Mouse (Mus musculus) mouse embryonic stem cell (cell line): ENCODE measurements around the gene Gm20425.

Source experiments
- in situ Hi-C, 2 experiments: fragments of 300-500 bp; cut with MboI; formaldehyde crosslinking; loops; 1 replicate in 1 of 2; 3 replicates in 1 of 2; pipeline ENCODE4 v1.14.3; 2019 to 2020; ENCODE audit warnings: low sequenced_read_pairs in 2 of 2, low pct_unique_long_range_greater_than_20kb in 1 of 2, mixed read lengths in 1 of 2; ENCODE audit not compliant: unreplicated experiment in 1 of 2

Gene Gm20425

DNA sequence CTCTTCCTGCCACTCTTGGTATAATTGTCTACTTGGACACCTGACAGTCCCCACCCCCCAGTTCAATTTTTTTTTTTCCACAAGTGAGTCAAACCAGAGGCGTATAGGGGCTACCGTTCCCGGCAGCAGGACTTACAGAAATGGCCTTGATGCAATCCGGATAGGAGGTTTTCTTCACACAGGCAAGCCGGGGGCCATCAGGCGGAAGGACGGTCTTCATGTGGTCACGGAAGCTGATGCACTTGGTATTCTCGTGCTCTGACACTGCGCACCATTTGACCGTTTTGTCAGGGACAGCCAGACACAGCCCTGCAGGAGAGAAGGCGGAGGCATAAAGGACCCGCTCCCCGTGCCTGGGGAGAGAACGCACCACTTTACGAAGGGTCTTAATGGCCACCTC lies 2.3 kb downstream of the Gm20425 start:
- in situ Hi-C loops, result loop anchor here (5.0 to 10.0 kb wide), 2 partner anchors 65 to 77 kb away; partner anchors contain the start of genes 1300017J02Rik (in 1 of the 2) and Topbp1 (in 1 of the 2)

DNA sequence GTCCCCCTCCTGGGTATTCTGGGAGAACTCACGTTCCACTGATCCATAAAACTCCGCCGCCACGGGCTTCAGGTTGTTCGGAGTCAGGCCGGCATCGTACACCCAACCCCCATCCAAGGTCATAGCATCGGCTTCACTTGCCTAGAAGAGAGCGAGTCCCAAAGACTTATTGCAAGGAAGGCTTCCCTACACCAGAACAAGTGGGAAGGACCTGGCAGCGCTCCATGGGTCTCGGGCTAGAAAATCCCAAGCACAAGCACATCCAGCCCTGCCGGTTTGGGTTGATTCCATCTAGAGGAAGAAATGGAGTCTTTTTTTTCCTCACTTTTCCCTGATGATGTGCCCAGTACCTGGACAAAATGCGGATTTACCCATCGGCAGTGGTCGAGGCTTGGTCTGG lies 3.3 kb downstream of the Gm20425 start:
- in situ Hi-C loops, result loop anchor here (5.0 to 10.0 kb wide), 2 partner anchors 65 to 78 kb away; partner anchors contain the start of genes 1300017J02Rik (in 1 of the 2) and Topbp1 (in 1 of the 2)

DNA sequence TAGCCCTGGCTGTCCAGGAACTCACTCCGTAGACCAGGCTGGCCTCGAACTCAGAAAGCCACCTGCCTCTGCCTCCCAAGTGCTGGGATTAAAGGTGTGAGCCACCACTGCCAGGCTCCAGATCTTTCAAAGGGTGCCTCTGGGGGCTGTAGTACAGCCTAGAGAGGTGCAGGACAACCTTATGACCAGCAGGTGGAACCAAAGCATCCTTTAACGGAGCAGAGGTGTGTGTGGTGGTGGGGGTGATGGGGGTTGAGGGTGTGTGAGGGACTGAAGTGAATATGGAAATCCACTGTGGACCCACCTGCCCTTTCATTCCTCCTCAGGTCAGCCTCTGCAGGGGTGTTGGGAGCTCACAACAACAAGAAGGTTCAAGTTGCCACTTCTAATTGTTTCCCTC lies 4.6 kb downstream of the Gm20425 start:
- in situ Hi-C loops, result loop anchor here (5.0 to 10.0 kb wide), 2 partner anchors 67 to 79 kb away; partner anchors contain the start of genes 1300017J02Rik (in 1 of the 2) and Topbp1 (in 1 of the 2)

- in situ Hi-C loops, result loop anchor here (5.0 to 10.0 kb wide), 2 partner anchors 68 to 80 kb away; partner anchors contain the start of genes 1300017J02Rik (in 1 of the 2) and Topbp1 (in 1 of the 2)
Observed at GRCm38 (mm10) chr9:103224721-103225120, 5.4 kb downstream of the Gm20425 start.

- in situ Hi-C loops, result no loop called here
Observed at GRCm38 (mm10) chr9:103214281-103214680, 15.8 kb downstream of the Gm20425 start.

GRCm38 (mm10) chr9:103213631-103214030 lies 16.5 kb downstream of the Gm20425 start:
- in situ Hi-C loops, result no loop called here

GRCm38 (mm10) chr9:103212654-103213420 lies 17.3 kb downstream of the Gm20425 start:
- in situ Hi-C loops, result no loop called here

DNA sequence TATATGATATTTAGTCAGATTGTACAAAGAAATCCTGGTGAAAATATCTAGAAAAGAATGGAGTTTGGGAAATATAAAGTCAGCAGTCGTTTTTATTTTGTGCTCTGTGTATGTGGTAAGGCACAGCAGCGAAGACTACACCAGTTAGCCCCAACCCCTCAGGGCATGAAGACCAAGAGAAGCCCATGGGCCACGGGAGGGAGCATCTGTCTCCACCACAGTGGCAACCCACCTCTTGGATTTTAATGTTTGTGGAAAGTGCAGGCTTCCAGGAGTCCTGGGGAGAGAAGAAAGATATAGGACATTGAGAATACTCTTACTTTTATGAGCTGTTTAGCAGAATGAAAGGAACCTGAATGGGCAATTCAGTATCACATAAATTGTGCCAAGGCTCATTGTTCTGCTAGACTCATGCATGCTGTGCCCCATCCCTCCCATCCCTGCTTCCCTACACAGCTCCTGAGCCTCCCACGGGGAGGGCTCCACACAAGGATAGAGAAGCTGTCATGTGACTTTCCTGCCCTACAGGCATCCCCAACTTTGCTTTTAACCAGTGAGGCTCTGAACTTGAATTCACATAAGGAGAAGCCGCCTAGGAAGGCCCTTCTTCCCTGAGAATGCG lies 21.2 kb downstream of the Gm20425 start:
- in situ Hi-C loops, result no loop called here

- in situ Hi-C loops, result no loop called here
Observed at GRCm38 (mm10) chr9:103207846-103208245, 22.3 kb downstream of the Gm20425 start.

GRCm38 (mm10) chr9:103205786-103206185 lies 24.3 kb downstream of the Gm20425 start:
- in situ Hi-C loops, result no loop called here

- in situ Hi-C loops, result no loop called here
Observed at GRCm38 (mm10) chr9:103201561-103202260, 28.4 kb downstream of the Gm20425 start, which contains the start of gene Srprb. Gene Srprb, minus strand, starts transcription at chr9:103202137.

DNA sequence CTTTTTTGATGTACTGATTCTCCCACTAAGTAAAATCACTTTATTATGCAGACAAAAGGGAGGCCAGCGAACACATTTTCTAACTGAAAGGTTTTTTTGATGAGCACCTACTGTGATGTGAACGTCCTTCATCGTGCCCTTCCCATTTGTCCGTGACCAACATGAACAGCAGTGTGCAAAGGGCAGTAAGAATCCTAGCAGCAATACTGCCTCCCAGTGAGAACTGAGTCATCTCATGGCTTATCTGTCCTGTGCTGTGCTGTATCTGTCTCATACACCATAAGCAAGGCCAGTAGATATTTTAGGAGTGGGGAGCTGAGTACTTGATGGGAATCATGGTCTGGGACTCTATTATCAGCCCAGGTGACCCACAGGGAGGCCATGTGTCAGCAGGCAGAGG lies 41.7 kb downstream of the Gm20425 start:
- in situ Hi-C loops, result no loop called here

GRCm38 (mm10) chr9:103186747-103187146 lies 43.4 kb downstream of the Gm20425 start:
- in situ Hi-C loops, result no loop called here

DNA sequence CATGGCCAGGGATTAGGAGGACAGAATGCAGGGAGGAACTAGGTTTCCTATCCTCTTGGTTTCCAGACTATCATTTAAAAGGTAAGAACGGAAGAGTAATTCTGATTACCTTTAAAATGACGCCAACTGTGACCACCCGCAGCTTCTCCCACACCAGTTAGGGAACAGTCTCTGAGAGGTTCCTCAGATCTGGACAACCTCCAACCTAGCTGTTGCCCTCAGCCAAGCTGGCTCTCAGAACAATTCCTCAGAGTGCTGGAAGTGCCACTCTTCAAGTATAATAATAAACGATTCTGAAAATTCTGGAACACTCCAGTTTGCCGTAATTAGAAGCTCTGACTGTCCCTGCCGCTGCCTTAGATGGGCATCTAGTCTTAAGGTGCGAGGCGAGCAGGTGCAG lies 44.2 kb downstream of the Gm20425 start:
- in situ Hi-C loops, result no loop called here

DNA sequence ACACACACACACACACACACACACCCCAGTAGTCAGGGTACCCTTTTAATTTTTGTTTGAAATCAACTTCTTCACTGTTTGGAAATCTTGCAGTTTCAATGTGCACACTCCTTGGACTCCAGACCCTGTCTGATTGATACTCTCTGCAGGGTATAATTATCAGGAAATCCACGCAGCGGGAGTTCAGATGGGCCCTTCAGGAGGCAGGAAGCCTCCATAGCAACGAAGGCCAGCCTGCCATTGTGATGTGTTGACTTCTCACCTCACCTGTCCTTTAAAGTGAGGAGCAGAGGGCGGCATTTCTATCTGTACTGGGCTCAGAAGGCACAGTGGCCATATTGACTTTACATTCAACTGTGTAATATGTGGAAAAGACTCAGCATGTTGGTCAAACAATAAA lies 45.3 kb downstream of the Gm20425 start:
- in situ Hi-C loops, result no loop called here

DNA sequence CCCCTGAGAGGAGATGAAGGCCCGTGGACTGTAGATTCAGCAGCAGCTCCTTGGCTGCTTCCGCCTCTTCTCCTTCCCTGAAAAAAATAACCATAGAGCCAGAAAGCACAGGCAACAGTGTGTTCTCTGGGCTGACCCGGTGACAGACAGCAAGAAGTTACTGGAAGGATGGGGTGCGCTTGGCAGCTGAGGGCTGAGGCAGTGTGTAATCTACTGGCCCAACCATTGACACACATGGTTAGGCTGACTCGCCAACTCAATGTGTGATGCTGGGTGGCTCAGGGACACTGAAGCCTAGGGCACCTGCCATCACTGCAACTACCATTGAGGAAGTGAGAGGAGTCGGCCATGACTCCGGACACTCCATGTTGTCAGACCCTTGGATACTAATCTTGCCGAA lies 48.2 kb downstream of the Gm20425 start:
- in situ Hi-C loops, result no loop called here

DNA sequence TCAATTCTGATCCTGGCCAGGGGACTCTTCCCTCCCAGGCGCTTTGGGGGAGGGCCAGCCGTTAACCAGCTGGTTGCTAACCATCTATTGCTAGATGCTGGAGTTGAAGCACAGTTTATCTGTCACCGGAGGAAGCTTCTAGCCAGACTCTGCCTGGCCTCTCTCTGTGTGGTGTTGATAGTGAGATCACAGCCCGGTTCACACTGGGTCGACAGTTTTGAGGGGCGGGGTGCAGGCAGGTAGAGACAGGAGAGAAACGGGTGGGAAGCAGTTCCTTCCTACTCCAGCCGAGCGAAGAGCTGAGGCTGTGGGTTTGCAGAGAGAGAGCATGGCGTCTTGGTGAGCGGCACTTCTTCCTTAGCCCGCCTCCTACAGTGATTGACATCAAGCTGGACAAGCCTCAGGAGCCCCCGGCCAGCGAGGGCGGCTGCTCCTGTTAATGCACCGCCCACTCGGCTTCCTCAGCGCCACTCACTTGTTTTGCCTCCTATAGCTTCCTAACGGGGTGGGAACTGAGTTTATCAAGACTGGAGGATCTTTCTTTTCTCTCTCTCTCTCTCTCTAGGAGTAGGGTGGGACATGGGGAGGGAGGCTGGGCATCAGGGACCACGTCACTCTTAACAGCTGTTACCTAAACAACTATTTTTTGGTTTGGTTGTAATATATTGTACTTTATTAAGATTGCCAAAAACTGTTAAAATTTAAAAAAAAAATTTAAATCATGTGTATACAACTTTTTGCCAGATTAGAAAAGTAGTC lies 49.1 kb downstream of the Gm20425 start:
- in situ Hi-C loops, result no loop called here

- in situ Hi-C loops, result no loop called here
Observed at GRCm38 (mm10) chr9:103180303-103180702, 49.8 kb downstream of the Gm20425 start.
